ENCODE assay signal across 12 mouse cellular contexts in the genomic region with DNA sequence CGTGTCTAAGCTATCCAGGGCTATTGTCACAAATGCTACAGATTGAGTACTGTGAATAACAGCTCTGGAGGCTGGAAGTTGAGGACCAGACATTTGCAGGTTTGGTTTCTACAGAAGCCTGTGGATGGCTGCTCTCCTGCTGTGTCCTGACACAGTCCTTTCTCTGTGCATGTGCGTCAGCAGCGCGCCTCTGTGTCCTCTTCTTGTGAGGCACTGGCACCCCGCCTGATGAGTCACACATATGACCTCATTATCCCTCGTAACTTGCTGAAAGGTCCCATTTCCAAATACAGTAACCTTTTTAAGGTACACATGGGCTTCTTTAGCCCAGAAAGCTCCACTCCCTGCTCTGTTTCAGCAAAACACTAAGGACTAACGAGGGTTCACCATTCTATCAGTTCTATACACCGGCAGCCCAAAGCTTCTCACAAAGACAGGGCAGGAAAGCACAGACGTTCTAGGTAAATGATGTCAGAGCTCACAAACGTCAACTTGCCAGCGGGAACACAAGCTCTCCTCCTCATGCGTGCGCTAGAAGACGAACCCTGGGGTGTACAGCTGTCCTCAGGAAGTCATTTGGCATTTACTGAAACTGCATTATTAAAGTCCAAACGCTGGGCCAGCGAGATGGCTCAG.
DNase-seq lines count a peak whose midpoint lies in the region; ATAC-seq lines count a peak whose summit lies in the region.
"Had no signal": no experiment of that assay in that cellular context is flagged by ENCODE, and none has a peak within 500 bp of the region (broad histone marks: within the 10 kb centered on the region; RNA-seq: fewer than 3 reads in every experiment).

No protein-coding gene starts in this region.

- no peaks in the 10 kb centered on the region for H3K9me3 ChIP-seq in heart, embryonic 16.5 days (replicated peaks; ENCODE audit: control insufficient read depth, low read length)
- no peaks in the 10 kb centered on the region for H3K9me3 ChIP-seq in heart, embryonic 11.5 days (replicated peaks; ENCODE audit: control insufficient read depth, low read length)
- no peaks in the 10 kb centered on the region for H3K9me3 ChIP-seq in kidney, embryonic 14.5 days (ENCODE audit: control insufficient read depth, low read length)
- H3K9me3 ChIP-seq: kidney, embryonic 15.5 days; liver, embryonic 13.5 days; neural tube, embryonic 12.5 days had no signal

- H3K9ac ChIP-seq in heart, embryonic 16.5 days (ENCODE audit: low read length): no peak overlapping the region
- H3K9ac ChIP-seq in heart, embryonic 11.5 days (ENCODE audit: low read depth, low read length): no peak overlapping the region
- no peak overlapping the region for H3K9ac ChIP-seq in kidney, embryonic 14.5 days (ENCODE audit: low read depth, low read length)
- H3K9ac ChIP-seq: kidney, embryonic 15.5 days; liver, embryonic 13.5 days; neural tube, embryonic 12.5 days had no signal

- DNase-seq in adrenal gland, adult 8-10 months: peak; percentile 63
- DNase-seq in cerebellum, postnatal 25 days: peak; percentile 82 to 89
- DNase-seq in retina, embryonic 14.5 days (ENCODE audit: low spot score): peak; percentile 36
- DNase-seq: liver, embryonic 13.5 days; thymus, postnatal 4 days had no signal

- H3K4me3 ChIP-seq in heart, embryonic 16.5 days (ENCODE audit: low read length): no peak overlapping the region
- H3K4me3 ChIP-seq in heart, embryonic 11.5 days (ENCODE audit: low read depth, low read length): no peak overlapping the region
- no peak overlapping the region for H3K4me3 ChIP-seq in kidney, embryonic 14.5 days (ENCODE audit: low read length)
- H3K4me3 ChIP-seq: kidney, embryonic 15.5 days; liver, embryonic 13.5 days; neural tube, embryonic 12.5 days had no signal

- no peaks in the 10 kb centered on the region for H3K27me3 ChIP-seq in heart, embryonic 16.5 days (ENCODE audit: control insufficient read depth, insufficient read depth, low read length)
- no peaks in the 10 kb centered on the region for H3K27me3 ChIP-seq in heart, embryonic 11.5 days (ENCODE audit: control insufficient read depth, insufficient read depth, low read length)
- H3K27me3 ChIP-seq in kidney, embryonic 14.5 days (ENCODE audit: control insufficient read depth, insufficient read depth, low read length): no peaks in the 10 kb centered on the region
- H3K27me3 ChIP-seq: kidney, embryonic 15.5 days; liver, embryonic 13.5 days; neural tube, embryonic 12.5 days had no signal

- 66% methylated on average over 16 of the region's 16 CpGs for WGBS in heart, embryonic 16.5 days
- 67% methylated on average over 16 of the region's 16 CpGs for WGBS in heart, embryonic 11.5 days (ENCODE audit: insufficient replicate concordance)
- WGBS in kidney, embryonic 14.5 days: 78% methylated on average over 16 of the region's 16 CpGs

- 0 out of 2 replicates have a peak, but pooled peaks have one; percentile 45 for ATAC-seq in heart, embryonic 16.5 days (replicated peaks; ENCODE audit: extremely low read depth, insufficient read depth, low FRiP score)
- ATAC-seq in heart, embryonic 11.5 days (replicated peaks; ENCODE audit: insufficient number of reproducible peaks, low FRiP score, low TSS enrichment): no peak
- no peak for ATAC-seq in CD4-positive, CD25-positive, alpha-beta regulatory T cell, adult 4 months
- no peak for ATAC-seq in kidney, embryonic 14.5 days (ENCODE audit: low FRiP score, low TSS enrichment)
- ATAC-seq in granulocyte monocyte progenitor cell, adult 5-6 weeks (replicated peaks; ENCODE audit: poor library complexity, severe bottlenecking): no peak

- peaks cover 5% of the 10 kb centered on the region for H3K4me1 ChIP-seq in heart, embryonic 16.5 days (ENCODE audit: control insufficient read depth, insufficient read depth, low read length)
- H3K4me1 ChIP-seq in heart, embryonic 11.5 days (ENCODE audit: control insufficient read depth, insufficient read depth, low read length): no peaks in the 10 kb centered on the region; the same call in 1 of the 2 replicates
- H3K4me1 ChIP-seq in kidney, embryonic 14.5 days (ENCODE audit: control insufficient read depth, insufficient read depth, low read length): no peaks in the 10 kb centered on the region
- H3K4me1 ChIP-seq: kidney, embryonic 15.5 days; liver, embryonic 13.5 days; neural tube, embryonic 12.5 days had no signal

- H3K4me2 ChIP-seq in heart, embryonic 16.5 days (ENCODE audit: low read depth, low read length): no peak overlapping the region
- H3K4me2 ChIP-seq in heart, embryonic 11.5 days: no peak overlapping the region
- no peak overlapping the region for H3K4me2 ChIP-seq in kidney, embryonic 14.5 days (replicated peaks; ENCODE audit: low read depth, low read length)
- H3K4me2 ChIP-seq: kidney, embryonic 15.5 days; liver, embryonic 13.5 days; neural tube, embryonic 12.5 days had no signal

- no peaks in the 10 kb centered on the region for H3K36me3 ChIP-seq in heart, embryonic 16.5 days (ENCODE audit: control insufficient read depth, insufficient read depth)
- H3K36me3 ChIP-seq in heart, embryonic 11.5 days (ENCODE audit: control insufficient read depth, insufficient read depth, low read length): no peaks in the 10 kb centered on the region
- H3K36me3 ChIP-seq in kidney, embryonic 14.5 days (ENCODE audit: control insufficient read depth, insufficient read depth, low read length): no peaks in the 10 kb centered on the region
- H3K36me3 ChIP-seq: kidney, embryonic 15.5 days; liver, embryonic 13.5 days; neural tube, embryonic 12.5 days had no signal

- H3K27ac ChIP-seq in heart, embryonic 16.5 days (ENCODE audit: low read length): no peak overlapping the region
- H3K27ac ChIP-seq in heart, embryonic 11.5 days (ENCODE audit: low read depth, low read length): no peak overlapping the region
- no peak overlapping the region for H3K27ac ChIP-seq in kidney, embryonic 14.5 days (ENCODE audit: low read depth, low read length)
- H3K27ac ChIP-seq: kidney, embryonic 15.5 days; liver, embryonic 13.5 days; neural tube, embryonic 12.5 days had no signal
